Mouse (Mus musculus) cerebellum, adult 2 months (tissue): ENCODE results near the gene Slc17a4. TPM values are rescaled to one million over a fixed set of nuclear protein-coding genes. Genes with fewer than 3 reads are reported as not detected.

Source experiments
- DNase-seq, 2 experiments: peaks; one replicate each; pipeline ENCODE4 v3.0.0; 2021
- H3K27ac ChIP-seq: fragments of 200-500 bp; 2 replicates; pipeline ENCODE4 v1.5.1; 2012; ENCODE audit warnings: low read length, control low read depth, inconsistent platforms; ENCODE audit not compliant: insufficient read depth
- H3K27me3 ChIP-seq: fragments of 200-500 bp; 2 replicates; pipeline ENCODE4 v1.6.1; 2012; ENCODE audit warnings: inconsistent platforms, mild to moderate bottlenecking, low read length, moderate library complexity; ENCODE audit not compliant: control insufficient read depth, insufficient read depth
- H3K4me1 ChIP-seq: fragments of 200-500 bp; 2 replicates; pipeline ENCODE4 v1.6.1; 2011; ENCODE audit warnings: low read length; ENCODE audit not compliant: control insufficient read depth, insufficient read depth
- H3K4me3 ChIP-seq: fragments of 200-500 bp; replicated peaks from 2 replicates; pipeline ENCODE3; 2011; ENCODE audit warnings: mild to moderate bottlenecking, low read depth, low read length, control low read depth; ENCODE audit not compliant: insufficient read depth
- CTCF ChIP-seq: fragments of 200-500 bp; IDR thresholded peaks from 2 replicates; pipeline ENCODE4 v1.5.1; 2011; ENCODE audit warnings: low read depth, mild to moderate bottlenecking, control low read depth, low read length, moderate library complexity, borderline replicate concordance; ENCODE audit not compliant: insufficient read depth
- POLR2A ChIP-seq: fragments of 200-500 bp; IDR thresholded peaks from 2 replicates; pipeline ENCODE4 v1.6.1; 2011; ENCODE audit warnings: low read length, control low read depth, borderline replicate concordance; ENCODE audit not compliant: insufficient read depth
- WGBS: fragments of 180-500 bp; shearing (Covaris S2); methylation state at CpG from one replicate; pipeline ENCODE4 v1.1.7; 2018; 5-methylcytosine and 5-hydroxymethylcytosine counted together
- polyA plus RNA-seq: library from polyadenylated mRNA; depleted of rRNA; stranded (reverse); fragments of >200 nt; gene quantifications from 2 replicates; pipeline ENCODE4 v1.2.3, GENCODE M21; 2012; rRNA removed

The Slc17a4 gene
- polyA plus RNA-seq, 1 experiment = not detected

GRCm38 (mm10) chr13:23868790-23869533, 45.8 kb downstream of the Slc17a4 start:
- Histone ChIP-seq H3K27me3 (no peaks in the 10 kb centered on the region), H3K4me1 (no peaks in the 10 kb centered on the region), H3K4me3 (no peak overlapping the region), H3K27ac (no peak overlapping the region)
- 90% methylated on average over 8 of the region's 8 CpGs for WGBS
- TF ChIP-seq CTCF (no peak), POLR2A (no peak)
- DNase-seq = no peak

- 85% methylated on average over 7 of the region's 7 CpGs for WGBS
Observed at GRCm38 (mm10) chr13:23867405-23867804, 47.4 kb downstream of the Slc17a4 start, which contains the start of gene Slc17a1. TSS of gene Slc17a1 (plus strand) at chr13:23867750.

DNA sequence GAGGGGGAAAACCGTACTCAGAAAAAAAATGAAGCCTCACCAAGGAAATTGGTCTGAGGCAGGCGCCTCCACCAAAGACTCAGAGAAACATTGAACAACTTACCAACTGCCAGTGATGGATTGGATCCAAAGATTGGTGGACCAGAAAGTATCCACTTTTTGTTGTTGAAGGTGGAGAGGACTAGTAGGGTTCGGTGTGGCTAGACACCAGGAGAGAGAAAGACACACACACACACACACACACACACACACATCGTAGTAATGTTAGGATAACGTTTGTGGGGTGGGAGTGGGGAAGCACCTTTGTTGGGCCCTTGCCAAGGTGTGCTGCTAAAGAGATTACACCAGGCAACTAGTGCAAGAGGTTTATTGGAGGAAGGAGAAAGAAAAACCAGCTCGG, 47.8 kb downstream of the Slc17a4 start:
- no peak overlapping the region for H3K27ac ChIP-seq
- no peaks in the 10 kb centered on the region for H3K27me3 ChIP-seq
- no peaks in the 10 kb centered on the region for H3K4me1 ChIP-seq
- H3K4me3 ChIP-seq = no peak overlapping the region
- DNase-seq = no peak
- no peak for TF ChIP-seq POLR2A
- TF ChIP-seq CTCF = no peak
- WGBS = 71% methylated on average over 6 of the region's 6 CpGs

More at GRCm38 (mm10) chr13:23867405-23867804, 47.4 kb downstream of the Slc17a4 start, which contains the start of gene Slc17a1:
- no peaks in the 10 kb centered on the region for H3K27me3 ChIP-seq
- TF ChIP-seq CTCF = no peak
- no peak for TF ChIP-seq POLR2A
- no peak within 1 kb of the TSS for H3K4me3 ChIP-seq
- no peak within 1 kb of the TSS for H3K27ac ChIP-seq
- no peaks in the 10 kb centered on the region for H3K4me1 ChIP-seq
- DNase-seq = no peak

GRCm38 (mm10) chr13:23866086-23866710, 48.6 kb downstream of the Slc17a4 start:
- Histone ChIP-seq H3K4me3 (no peak overlapping the region), H3K27me3 (no peaks in the 10 kb centered on the region), H3K4me1 (no peaks in the 10 kb centered on the region), H3K27ac (no peak overlapping the region)
- no peak for DNase-seq
- WGBS = 69% methylated on average over 9 of the region's 9 CpGs
- TF ChIP-seq CTCF (no peak), POLR2A (no peak)

- H3K4me3 ChIP-seq = no peak overlapping the region
- H3K4me1 ChIP-seq = no peaks in the 10 kb centered on the region
- 64% methylated on average over 9 of the region's 9 CpGs for WGBS
- no peak for TF ChIP-seq CTCF
- no peak for TF ChIP-seq POLR2A
- DNase-seq = no peak
- H3K27me3 ChIP-seq = no peaks in the 10 kb centered on the region; the same call in 1 of the 2 replicates
- no peak overlapping the region for H3K27ac ChIP-seq
Observed at GRCm38 (mm10) chr13:23864711-23865110, 50.1 kb downstream of the Slc17a4 start.

DNA sequence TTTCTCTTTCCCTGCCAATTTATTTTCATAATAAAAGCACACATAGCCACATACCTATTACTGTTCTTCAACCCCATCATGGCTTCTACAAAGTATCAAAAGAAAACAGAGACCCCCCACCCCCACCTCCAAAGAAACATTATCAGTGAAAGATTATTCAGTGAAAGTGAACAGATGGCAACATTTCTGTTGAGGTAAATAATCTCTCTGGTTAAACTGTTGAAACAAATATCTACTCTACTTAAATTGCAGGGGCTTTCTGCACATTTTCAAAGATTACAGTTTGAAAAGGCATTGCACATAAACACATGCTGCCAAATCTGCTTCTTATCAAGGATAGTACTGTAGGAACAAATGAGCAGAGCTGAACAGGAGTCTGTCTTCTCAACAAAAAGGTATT, 53.0 kb downstream of the Slc17a4 start:
- DNase-seq = no peak
- H3K4me3 ChIP-seq = no peak overlapping the region
- H3K27me3 ChIP-seq = no peaks in the 10 kb centered on the region; the same call in 1 of the 2 replicates
- H3K27ac ChIP-seq = no peak overlapping the region
- no peak for TF ChIP-seq CTCF
- no peak for TF ChIP-seq POLR2A
- H3K4me1 ChIP-seq = no peaks in the 10 kb centered on the region

- Histone ChIP-seq H3K27ac (no peak overlapping the region), H3K27me3 (no peaks in the 10 kb centered on the region; the same call in 1 of the 2 replicates), H3K4me1 (no peaks in the 10 kb centered on the region), H3K4me3 (no peak overlapping the region)
- DNase-seq = no peak
- TF ChIP-seq CTCF = no peak
- WGBS = 54% methylated on average over 3 of the region's 3 CpGs
Observed at GRCm38 (mm10) chr13:23856401-23856800, 58.4 kb downstream of the Slc17a4 start.

- TF ChIP-seq CTCF = no peak
- no peak for TF ChIP-seq POLR2A
- no peak overlapping the region for H3K27ac ChIP-seq
- no peaks in the 10 kb centered on the region for H3K4me1 ChIP-seq
- H3K27me3 ChIP-seq = no peaks in the 10 kb centered on the region
- no peak overlapping the region for H3K4me3 ChIP-seq
- 83% methylated on average over 2 of the region's 2 CpGs for WGBS
- DNase-seq = no peak
Observed at GRCm38 (mm10) chr13:23849299-23849698, 65.5 kb downstream of the Slc17a4 start.

Other genes starting within 250 kb of the Slc17a4 start
- 0.85 and 1.1 TPM in 2 replicates for gene Hist1h2ac, start 231.1 kb downstream of the Slc17a4 start, polyA plus RNA-seq
- gene Hist1h2bc, start 230.8 kb downstream of the Slc17a4 start, polyA plus RNA-seq = 109 and 119 TPM in 2 replicates
- not detected in 2 replicates for gene Hist1h1t, start 219.2 kb downstream of the Slc17a4 start, polyA plus RNA-seq
- gene Hist1h4c, start 216.6 kb downstream of the Slc17a4 start, polyA plus RNA-seq = 5.8 and 9.1 TPM in 2 replicates
- 6.2 and 7.1 TPM in 2 replicates for gene Hfe, start 204.2 kb downstream of the Slc17a4 start, polyA plus RNA-seq
- 34.6 and 42.8 TPM in 2 replicates for gene Hist1h1c, start 176.2 kb downstream of the Slc17a4 start, polyA plus RNA-seq
- gene Hist1h3c, start 169.4 kb downstream of the Slc17a4 start, polyA plus RNA-seq = 0.23 and 0.30 TPM in 2 replicates
- 0.56 and 0.97 TPM in 2 replicates for gene Hist1h2bb, start 168.3 kb downstream of the Slc17a4 start, polyA plus RNA-seq
- 1.1 TPM in 1 of 2 replicates, not detected in the other for gene Hist1h2ab, start 163.9 kb downstream of the Slc17a4 start, polyA plus RNA-seq
- 0.40 TPM in 1 of 2 replicates, not detected in the other for gene Hist1h3b, start 162.7 kb downstream of the Slc17a4 start, polyA plus RNA-seq
- 4.8 and 5.4 TPM in 2 replicates for gene Hist1h4b, start 158.0 kb downstream of the Slc17a4 start, polyA plus RNA-seq
- gene Hist1h4a, start 153.8 kb downstream of the Slc17a4 start, polyA plus RNA-seq = 3.5 and 4.7 TPM in 2 replicates
- gene Hist1h3a, start 152.6 kb downstream of the Slc17a4 start, polyA plus RNA-seq = 0.43 and 1.2 TPM in 2 replicates
- 0.52 TPM in 1 of 2 replicates, not detected in the other for gene Hist1h1a, start 151.3 kb downstream of the Slc17a4 start, polyA plus RNA-seq
- gene Trim38, start 145.1 kb downstream of the Slc17a4 start, polyA plus RNA-seq = 0.08 and 0.10 TPM in 2 replicates
- not detected in 2 replicates for gene Slc17a2, start 108.0 kb downstream of the Slc17a4 start, polyA plus RNA-seq
- 0.02 TPM in 1 of 2 replicates, not detected in the other for gene Slc17a3, start 75.6 kb downstream of the Slc17a4 start, polyA plus RNA-seq
- gene Slc17a1, start 47.3 kb downstream of the Slc17a4 start, polyA plus RNA-seq = not detected in 2 replicates
- gene Hist1h2ba, start 19.1 kb upstream of the Slc17a4 start, polyA plus RNA-seq = not detected in 2 replicates
- not detected in 2 replicates for gene Hist1h2aa, start 19.5 kb upstream of the Slc17a4 start, polyA plus RNA-seq
- gene Scgn, start 76.2 kb upstream of the Slc17a4 start, polyA plus RNA-seq = 0.11 and 0.21 TPM in 2 replicates